Mouse (Mus musculus): ENCODE data around the gene Alg12. TPM values are rescaled to one million over a fixed set of nuclear protein-coding genes. Genes with fewer than 3 reads are reported as not detected.

The Alg12 gene
- total RNA-seq (2021), result 10 to 100 TPM; 12.0 to 12.4 TPM
- long read RNA-seq, transcript Alg12-204 (10 exons, 2,130 nt), result major isoform, 6 of 12 reads
- long read RNA-seq, partial matches to known transcripts, result 2 of 12 reads
- long read RNA-seq, other reads (novel, unspliced or antisense), result 4 of 12 reads

DNA sequence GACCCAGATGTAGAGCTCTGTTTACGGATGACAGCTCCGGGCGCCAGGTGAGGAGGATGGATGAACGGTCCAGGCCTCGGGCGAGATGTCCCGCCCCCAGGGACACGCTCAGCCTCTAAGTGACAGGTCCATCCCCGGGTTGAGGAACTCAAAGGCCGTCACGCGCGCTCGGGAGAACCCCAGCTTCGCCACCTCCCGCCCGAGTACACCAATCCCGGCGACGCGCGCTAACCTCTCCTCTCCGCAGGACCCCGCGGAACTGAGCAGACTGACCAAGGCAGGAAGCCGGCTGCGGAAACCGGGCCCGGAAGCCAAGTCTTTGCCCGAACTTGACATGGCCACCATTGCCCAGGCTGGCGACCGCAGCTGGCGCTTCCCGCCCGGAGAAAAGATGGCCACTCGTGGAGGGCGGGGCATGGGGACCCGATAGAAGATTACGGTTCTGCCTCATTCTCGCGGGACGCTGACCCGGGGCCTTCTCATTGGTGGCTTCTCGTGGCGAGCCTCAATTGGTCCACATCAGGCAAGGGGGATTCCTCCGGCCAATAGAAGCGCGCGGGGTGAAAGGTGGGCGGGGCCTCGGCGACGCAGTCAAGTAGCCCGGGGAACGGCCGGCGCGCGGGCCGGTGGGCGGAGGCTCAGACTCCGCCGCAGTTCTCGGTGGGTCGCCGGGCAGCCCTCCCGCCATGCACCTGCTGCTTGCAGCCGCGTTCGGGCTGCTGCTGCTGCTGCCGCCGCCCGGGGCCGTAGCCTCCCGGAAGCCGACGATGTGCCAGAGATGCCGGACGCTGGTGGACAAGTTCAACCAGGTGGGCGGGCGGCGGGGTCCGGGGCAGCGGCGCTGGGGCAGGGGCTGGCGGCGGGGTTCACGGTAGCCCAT is at the start of gene Alg12, which contains the start of gene Creld2:
TSS of gene Alg12 (minus strand) at position 293 of the 880 bp plus-strand sequence.
TSS of gene Creld2 (plus strand) at position 621 of the 880 bp plus-strand sequence.
- DNase-seq (ENCODE audit: low spot score in 2 of 2), result peak; percentile 100

DNA sequence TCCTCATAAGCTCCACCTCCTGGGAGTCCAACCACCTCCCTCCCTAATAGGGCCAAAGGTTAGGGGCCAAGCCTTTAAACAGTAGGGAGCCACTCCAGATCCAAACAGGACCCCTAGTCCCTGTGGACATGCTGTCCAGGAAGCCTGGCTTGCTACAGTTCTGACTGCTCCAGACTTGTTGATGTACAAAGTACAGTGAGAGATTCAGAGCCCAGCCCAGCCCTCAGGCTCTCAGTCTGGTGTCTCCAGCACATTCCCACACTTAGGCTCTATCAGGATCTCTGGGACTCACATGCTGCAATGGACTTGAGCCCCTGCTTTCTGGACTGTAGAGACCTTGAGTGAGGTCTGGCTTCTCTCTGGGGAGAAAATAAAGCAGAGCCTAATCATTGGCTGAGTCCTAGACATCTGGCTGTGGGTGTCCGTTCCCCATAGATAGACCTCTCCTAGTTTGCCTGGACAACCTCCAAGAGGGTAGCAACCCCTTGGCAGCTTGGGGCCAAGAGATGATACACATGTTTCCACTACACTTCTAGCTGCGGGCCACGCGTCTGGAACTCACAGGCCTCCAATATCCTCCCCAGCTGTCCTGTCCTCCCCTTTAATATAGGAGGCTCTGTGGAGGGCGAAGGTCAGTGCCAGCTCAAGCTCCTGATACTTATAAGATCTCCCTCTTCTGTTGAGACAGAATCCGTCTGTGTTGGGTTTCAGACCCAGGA is 49.1 kb upstream of the Alg12 start:
- no peak for DNase-seq (ENCODE audit: low spot score in 2 of 2)

DNA sequence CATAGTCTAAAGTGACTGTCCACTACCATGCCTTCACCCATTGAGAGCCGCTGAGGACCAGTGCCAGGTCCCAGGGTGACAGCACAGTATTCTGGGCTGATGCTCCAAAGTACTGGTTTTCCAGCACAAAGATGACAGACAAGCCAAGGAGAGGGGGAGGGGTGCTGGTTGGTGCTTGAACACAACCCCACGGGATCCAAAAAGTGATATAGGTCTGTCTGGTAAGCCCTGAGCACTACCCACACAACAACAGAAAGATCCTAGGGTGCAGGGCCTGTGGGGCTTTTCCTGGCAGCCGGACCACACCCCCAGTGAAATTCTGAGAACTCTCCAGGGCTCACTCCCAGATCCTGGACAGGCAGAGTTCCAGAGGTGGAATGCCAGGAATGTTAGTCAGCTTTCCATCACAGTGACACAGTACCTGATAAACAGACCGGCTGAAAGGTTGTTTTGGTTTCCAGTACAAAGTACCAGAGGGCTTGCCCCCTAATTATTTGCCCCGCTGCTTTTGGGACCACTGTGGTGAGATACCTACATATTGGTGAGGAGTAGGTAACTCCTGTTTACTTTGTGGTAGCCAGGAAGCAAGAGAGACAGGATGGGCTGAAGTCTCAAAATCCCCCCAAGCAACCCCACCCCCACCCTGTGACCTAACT is 48.4 kb upstream of the Alg12 start:
- DNase-seq (ENCODE audit: low spot score in 2 of 2), result no peak

DNA sequence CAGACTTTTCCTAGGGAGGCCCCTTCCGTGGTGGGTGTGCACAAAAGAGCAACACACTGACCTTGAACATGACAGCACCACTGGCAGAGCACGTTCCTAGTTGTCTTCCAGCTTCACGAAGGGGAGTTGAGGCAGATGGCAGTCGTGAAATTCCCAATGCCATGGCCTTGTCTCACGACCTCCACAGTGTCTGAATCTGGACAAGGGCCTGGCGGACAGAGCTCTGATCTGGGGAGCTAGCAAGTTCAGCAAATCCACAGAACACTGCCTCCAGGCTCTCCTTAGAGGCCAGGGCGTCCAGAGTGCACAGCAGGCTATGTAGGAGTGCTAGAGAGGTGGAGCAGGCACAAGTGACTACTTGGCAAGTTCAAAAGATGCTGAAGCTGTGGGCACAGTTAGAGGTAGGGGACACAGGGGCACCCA is 47.8 kb upstream of the Alg12 start:
- no peak for DNase-seq (ENCODE audit: low spot score in 2 of 2)

DNA sequence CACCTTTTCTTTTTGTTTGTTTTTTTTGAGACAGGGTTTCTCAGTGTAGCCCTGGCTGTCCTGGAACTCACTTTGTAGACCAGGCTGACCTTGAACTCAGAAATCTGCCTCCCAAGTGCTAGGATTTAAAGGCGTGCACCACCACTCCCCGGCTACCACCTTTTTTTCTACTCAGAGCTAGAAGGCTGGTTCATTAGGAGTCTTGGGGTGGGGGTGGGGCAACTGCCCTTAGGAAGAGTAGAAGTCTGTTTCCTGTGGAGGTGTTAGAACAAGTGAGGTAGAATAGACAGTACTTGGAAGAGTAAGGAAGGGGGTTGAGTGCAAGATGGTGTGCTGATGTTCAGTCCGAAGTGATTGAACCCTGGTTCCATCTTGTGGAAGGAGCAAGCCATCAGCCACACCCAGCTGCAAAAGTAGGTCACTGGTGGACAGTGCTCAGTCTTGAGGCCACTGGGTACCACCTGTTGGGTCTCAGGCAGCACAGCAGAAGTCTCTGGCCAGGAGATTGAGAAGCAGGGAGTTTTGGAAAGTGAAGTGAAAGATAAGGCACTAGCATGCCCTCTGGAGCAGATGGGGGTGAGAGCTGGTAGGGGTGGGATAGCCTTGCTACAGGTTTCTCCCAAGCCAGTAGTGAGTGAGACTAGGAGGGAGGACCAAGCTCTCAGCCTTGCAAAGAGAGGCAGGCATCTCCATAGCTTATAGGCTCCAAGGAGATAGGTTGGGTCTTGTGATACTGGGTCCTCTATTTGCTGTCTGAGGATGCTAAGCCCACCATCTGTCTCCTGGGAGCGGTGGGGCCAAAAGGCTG is 47.0 kb upstream of the Alg12 start:
- DNase-seq (ENCODE audit: low spot score in 2 of 2), result no peak

DNA sequence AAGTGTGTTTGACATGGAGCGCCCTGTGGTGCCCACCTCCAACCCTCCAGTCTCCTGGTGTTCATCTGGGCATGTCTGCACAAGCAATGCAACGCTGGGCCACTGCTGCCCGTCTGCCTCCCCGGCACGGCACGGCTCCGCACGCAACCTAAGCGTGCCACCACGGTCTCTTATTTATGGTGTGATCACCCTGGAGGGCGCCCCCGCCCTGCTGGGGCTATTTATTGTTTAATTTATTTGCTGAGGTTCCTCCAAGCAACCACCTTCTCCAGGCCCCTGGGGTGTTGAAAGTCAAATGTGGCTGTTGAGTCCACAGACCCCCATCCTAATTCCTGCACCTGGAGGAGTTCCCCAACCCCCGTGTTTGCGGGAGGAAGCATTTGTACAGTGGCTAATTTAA is 45.9 kb upstream of the Alg12 start:
- no peak for DNase-seq (ENCODE audit: low spot score in 2 of 2)

DNA sequence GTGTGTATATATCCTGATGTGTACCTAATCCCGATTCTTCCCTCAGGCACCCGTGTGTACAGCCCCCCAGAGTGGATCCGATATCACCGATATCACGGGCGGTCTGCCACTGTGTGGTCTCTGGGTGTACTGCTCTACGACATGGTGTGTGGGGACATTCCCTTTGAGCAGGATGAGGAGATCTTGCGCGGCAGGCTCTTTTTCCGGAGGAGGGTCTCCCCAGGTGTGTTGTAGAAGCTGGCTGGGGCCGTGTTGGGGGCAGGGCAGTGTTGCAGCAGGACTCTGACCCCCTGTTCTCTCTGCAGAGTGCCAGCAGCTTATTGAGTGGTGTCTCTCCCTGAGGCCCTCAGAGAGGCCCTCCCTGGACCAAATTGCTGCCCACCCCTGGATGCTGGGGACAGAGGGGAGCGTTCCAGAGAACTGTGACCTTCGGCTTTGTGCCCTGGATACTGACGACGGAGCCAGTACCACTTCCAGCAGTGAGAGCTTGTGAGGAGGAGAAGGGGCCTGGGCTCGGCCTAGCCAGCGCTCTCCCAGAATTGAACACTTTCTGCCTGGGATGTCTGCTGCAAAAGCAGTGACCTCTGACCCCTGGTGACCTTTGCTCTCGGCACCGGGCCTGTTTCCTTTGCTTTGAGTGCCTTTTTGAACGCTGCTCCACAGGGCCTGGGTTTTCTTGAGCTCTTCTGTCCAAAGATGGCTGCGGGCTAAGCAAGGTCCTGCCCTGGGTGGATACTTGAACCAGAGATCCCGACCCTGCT is 45.3 kb upstream of the Alg12 start:
- DNase-seq (ENCODE audit: low spot score in 2 of 2), result no peak

DNA sequence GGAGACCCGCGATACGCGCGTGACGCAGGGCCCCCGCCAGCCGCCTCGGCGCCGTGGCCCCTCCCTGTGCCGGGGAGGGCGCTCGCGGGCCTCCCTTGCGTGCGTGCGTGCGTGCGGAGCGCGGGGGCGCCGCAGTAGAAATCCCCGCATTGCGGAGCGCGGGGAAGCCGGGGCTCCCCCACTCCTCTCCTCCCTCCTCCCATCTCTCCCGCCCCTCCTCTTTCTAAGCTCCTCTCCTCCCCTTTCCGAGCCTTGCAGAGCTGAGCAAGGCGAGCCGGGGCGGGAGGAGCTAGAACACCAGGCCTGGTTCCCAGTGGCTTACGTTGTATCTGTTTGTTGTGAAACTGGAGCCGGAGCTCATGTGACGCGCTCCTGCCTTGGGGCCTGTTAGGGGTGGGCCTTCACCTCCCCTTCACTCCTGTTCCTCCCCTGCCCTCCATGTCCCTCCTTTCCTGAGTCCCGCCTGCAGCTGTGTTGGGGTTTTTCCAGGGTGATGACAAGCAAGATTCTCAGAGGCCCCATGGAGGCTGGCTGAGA is 44.6 kb upstream of the Alg12 start:
- DNase-seq (ENCODE audit: low spot score in 2 of 2), result peak; percentile 84 to 94

DNA sequence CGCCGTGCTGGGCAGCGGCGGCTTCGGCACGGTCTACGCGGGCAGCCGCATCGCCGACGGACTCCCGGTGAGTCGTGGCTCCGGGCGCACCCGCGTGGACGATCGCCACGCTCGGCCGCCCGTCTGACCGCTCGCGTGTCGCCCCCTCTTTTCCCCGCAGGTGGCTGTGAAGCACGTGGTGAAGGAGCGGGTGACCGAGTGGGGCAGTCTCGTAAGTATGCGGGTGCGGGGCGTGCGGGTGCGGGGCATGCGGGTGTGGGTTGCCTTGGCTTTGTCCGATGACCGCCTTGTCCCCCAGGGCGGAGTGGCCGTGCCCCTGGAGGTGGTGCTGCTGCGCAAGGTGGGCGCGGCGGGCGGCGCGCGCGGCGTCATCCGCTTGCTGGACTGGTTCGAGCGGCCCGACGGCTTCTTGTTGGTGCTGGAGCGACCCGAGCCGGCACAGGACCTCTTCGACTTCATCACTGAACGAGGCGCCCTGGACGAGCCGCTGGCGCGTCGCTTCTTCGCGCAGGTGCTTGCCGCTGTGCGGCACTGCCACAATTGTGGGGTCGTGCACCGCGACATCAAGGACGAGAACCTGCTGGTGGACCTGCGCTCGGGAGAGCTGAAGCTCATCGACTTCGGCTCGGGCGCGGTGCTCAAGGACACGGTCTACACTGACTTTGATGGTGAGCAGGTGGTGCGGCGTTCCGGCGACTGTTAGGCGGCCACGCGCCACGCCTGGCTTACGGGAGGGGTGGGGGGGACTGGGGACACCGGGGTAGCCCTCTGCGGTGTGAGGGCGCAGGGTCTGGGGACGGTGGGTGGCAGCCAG is 44.0 kb upstream of the Alg12 start:
- DNase-seq (ENCODE audit: low spot score in 2 of 2), result peak in 1 of 2 experiments; percentile 66

DNA sequence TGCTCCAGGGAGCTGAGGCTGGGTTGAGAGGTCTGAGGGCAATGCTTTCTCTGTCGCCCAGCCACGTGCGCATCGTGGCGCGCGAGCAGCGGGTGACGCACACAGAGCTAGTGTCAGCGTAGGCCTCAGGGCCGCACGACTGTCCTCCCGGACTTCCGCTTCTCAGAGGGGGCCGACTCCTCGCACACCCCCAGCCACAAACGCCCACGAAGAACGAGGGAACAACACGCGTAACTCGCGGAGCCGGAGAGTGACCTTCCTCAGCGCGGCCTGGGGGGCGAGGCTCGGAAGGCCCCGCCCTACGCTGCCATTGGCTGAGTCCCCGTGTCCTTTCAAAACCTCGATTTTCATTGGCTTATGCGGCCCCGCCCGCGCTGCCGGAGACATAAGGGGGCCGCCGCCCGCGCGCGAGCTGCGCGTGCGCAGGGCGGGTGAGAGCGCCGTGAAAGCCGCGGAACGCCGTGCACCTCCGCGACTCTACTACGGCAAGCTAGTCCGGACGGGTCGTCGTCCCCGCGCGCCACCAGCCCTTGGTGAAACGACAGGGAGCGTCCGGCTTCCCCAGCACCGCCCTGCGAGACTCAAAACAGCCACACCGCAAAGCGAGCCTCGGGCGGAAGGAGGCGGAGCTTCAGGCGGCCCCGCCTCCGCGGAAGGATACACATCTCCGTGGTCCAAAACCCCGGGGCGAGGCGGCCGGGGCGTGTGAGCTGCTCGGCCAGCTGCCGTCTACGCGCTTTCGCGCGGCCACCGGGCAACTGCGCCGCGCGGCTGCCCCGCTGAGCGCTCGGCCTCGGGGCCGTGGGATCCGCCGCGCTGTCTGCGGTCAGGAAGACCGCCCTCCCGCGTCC is 42.9 kb upstream of the Alg12 start, which contains the start of gene Pim3:
TSS of gene Pim3 (plus strand) at position 415 of the 851 bp plus-strand sequence.
- DNase-seq (ENCODE audit: low spot score in 2 of 2), result peak; percentile 96 to 99

DNA sequence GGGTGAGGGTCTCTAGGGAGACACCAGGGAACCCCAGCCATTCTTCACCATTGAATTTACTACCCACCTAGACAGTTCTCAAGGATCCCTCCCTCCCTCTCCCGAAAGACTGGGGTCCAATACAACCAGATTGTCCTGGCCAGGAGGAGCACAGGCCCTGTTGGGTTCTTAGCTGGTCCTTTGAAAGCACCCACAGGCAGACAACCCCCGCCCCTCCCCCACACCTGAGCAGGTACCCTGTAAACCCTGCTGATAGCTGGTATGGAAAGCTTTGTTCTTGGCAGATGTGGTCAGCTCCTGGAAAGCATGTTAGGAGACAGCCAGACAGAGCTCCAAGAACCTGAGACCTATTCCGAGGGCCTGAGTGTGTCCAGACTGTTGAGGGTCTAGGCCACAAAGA is 41.7 kb upstream of the Alg12 start:
- DNase-seq (ENCODE audit: low spot score in 2 of 2), result no peak

DNA sequence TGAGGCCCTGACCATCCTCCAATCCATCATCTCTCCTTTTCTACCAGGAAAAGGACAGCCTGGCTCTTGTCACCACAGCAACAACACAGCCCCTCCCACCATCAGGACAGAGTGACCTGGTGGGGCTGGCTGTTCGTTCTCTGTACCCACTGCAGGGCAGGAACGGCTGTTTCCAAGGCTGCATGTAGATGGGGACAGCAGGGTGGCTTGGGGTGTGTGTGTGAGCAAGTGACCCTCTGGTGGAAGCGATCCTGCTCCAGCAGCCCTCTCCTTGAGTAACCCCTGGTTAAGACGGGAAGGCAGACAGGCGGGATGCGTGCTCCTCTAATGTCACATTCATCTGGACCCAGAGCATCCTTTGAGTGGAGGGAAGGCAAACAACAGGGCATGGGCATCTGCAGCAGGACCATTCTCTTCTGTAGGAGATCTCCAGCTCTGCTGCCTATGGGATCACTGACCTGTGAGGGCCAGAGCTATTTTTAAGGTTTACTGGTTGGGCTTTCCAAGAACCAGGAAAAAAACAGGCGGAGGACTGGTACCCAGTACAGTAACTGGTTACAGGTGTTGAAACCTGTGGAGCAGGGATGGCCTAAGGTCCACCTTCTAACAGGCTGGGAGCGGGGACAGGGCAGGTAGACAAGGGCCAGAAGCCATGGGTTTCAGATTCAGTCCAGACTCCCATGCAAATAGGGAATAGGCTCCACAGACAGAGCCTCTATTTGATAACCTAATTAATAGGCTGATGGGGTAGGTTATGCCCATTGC is 40.3 kb upstream of the Alg12 start:
- no peak for DNase-seq (ENCODE audit: low spot score in 2 of 2)

DNA sequence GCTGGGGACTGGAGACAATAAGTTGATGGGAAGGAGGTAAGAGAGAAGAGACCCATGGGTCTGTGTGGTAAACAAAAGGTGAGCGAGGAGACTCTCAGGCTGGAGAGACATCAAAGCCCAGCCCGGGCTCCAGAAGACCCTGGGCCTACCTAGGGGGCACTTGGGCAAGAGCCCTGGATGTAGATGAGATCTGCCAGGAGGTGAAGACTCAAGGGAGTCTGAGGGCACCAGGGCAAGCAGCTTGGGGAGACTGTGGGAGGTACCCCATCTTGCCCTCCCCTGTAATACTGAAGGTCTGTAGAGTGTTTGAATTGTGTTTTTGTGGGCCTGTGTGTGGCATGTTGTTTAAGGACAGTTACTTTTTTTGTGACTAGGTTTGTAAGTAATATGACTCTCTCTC is 39.6 kb upstream of the Alg12 start:
- DNase-seq (ENCODE audit: low spot score in 2 of 2), result no peak

DNA sequence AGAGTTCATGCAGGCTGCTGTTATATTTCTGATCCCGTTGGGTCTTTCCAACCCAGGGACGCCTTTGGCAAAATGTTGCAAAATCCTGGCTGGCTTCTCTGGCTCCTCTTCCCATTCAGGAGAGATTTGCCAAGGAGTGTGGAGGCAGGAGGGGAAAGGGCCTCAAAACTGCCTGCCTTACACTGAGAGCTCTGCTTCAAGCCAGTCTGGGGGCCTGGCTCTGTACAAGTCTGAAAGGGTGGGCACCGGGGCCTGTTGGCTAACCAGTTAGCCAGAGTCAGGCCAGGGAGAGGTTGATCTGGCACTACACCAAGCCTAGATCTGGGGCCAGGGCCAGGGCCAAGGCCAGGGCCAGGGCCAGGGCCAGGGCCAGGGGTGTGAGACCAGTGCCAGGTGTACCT is 39.0 kb upstream of the Alg12 start:
- no peak for DNase-seq (ENCODE audit: low spot score in 2 of 2)

DNA sequence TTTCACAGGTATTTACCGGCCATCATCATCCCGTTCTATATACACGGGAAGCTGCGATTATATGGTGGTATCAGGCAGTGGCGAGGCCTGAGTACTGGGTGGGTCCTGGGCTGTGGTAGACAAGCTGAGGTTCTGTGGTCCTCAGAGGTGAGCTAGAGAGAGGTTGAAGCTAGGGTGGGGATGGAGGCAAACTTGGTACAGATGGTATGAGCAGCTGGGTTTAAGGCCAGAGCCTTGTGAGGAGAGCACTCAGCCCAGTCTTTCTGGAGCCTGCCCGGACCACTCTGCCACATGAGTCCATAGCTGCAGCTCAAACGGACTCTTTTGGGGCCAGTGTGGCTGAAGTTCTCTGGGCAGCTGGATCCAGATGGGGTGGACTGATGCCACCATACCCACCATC is 38.2 kb upstream of the Alg12 start:
- DNase-seq (ENCODE audit: low spot score in 2 of 2), result no peak

DNA sequence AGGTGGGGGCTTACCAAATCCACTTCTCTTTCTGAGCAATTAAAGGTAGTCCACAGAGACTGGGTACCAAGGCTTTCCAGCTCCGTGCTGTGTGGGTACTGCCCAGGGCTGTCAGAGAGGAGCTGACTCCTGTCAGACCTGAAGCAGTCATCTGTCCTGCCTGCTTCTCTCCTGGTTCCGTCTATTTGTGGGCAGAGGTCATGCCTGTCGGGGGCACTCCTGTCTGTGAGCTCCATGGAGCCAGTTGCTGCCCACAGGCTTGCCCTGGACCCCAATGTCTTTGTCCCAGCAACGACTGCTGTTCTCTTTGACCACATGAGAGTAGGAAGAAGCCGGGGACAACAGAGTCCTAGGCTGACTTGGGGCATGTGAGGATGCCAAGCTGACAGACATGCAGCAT is 37.5 kb upstream of the Alg12 start:
- DNase-seq (ENCODE audit: low spot score in 2 of 2), result no peak

DNA sequence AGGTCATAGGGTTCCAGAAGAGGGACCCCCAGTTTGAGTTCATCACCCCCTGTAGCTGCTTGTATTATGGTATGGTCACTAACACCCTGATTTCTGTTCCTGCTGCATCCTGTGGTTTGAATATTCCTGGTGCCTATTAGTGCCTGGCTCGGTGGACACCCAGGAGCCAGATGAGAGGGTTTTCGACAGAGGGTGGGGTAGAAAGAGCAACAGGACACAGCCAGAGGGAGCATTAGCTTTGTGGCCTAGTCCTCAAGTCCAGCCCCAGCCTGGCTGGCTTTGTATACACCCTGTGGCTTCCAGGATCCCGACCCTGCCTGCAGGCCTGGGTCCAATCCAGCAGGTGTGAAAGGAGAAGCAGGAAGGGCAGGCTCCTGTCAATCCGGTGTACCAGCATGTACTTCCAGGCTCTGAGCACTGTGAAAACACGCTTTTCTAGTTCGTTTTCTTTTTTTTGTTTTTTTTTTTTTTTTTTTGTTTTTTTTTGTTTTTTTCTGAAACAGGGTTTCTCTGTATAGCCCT is 36.8 kb upstream of the Alg12 start:
- DNase-seq (ENCODE audit: low spot score in 2 of 2), result no peak
